Mouse (Mus musculus) MEL (cell line): ENCODE data around the gene Fhit. TPM values are rescaled to one million over a fixed set of nuclear protein-coding genes. Genes with fewer than 3 reads are reported as not detected.

ENCODE experiments used
- DNase-seq: peaks from one replicate; pipeline ENCODE4 v3.0.0; 2011; ENCODE audit warnings: low read depth, low spot score
- H3K27ac ChIP-seq: 2 replicates; pipeline ENCODE4 v1.5.1; 2012; ENCODE audit warnings: low read depth, mild to moderate bottlenecking, control low read depth, low read length, moderate library complexity; ENCODE audit not compliant: control insufficient read depth
- H3K27me3 ChIP-seq, 2 experiments: fragments of 150-350 bp in 1 of 2; sonication (generic) in 1 of 2; 2 replicates each; pipeline ENCODE4 v1.6.1; 2012; ENCODE audit warnings: low read length in 2 of 2, mild to moderate bottlenecking in 2 of 2, improper control_type of control experiment in 1 of 2, moderate library complexity in 1 of 2; ENCODE audit not compliant: insufficient read depth in 2 of 2, control insufficient read depth in 1 of 2
- H3K36me3 ChIP-seq, 2 experiments: 2 replicates each; pipeline ENCODE4 v1.6.1; 2012 to 2014; ENCODE audit warnings: low read length in 2 of 2, improper control_type of control experiment in 1 of 2, inconsistent platforms in 1 of 2, mild to moderate bottlenecking in 1 of 2; ENCODE audit not compliant: insufficient read depth in 2 of 2, control insufficient read depth in 1 of 2
- H3K4me1 ChIP-seq, 2 experiments: fragments of 150-350 bp in 1 of 2; sonication (generic) in 1 of 2; 2 replicates each; pipeline ENCODE4 v1.6.1; 2012; ENCODE audit warnings: low read length in 2 of 2, improper control_type of control experiment in 1 of 2, mild to moderate bottlenecking in 1 of 2; ENCODE audit not compliant: insufficient read depth in 2 of 2, control insufficient read depth in 1 of 2
- H3K4me3 ChIP-seq, 2 experiments: fragments of 150-350 bp in 1 of 2; sonication (generic) in 1 of 2; 2 replicates each; pipeline ENCODE4 v1.5.1; 2012; ENCODE audit warnings: low read depth in 2 of 2, low read length in 2 of 2, mild to moderate bottlenecking in 2 of 2, moderate library complexity in 2 of 2, control low read depth in 1 of 2, improper control_type of control experiment in 1 of 2; ENCODE audit not compliant: control insufficient read depth in 1 of 2, insufficient read depth in 1 of 2
- H3K79me2 ChIP-seq: 2 replicates; pipeline ENCODE4 v1.6.1; 2012; ENCODE audit warnings: mild to moderate bottlenecking, low read length, moderate library complexity; ENCODE audit not compliant: control insufficient read depth, poor library complexity, insufficient read depth
- H3K9ac ChIP-seq: 2 replicates; pipeline ENCODE4 v1.6.1; 2012; ENCODE audit warnings: low read depth, mild to moderate bottlenecking, control low read depth, low read length, moderate library complexity; ENCODE audit not compliant: control insufficient read depth, poor library complexity, severe bottlenecking
- H3K9me3 ChIP-seq: fragments of 150-350 bp; sonication (generic); replicated peaks from 2 replicates; pipeline ENCODE4 v1.6.1; 2012; ENCODE audit warnings: mild to moderate bottlenecking, low read length, improper control_type of control experiment, moderate library complexity; ENCODE audit not compliant: insufficient read depth
- BHLHE40 ChIP-seq: IDR thresholded peaks from 2 replicates; pipeline ENCODE4 v1.6.1; 2012; ENCODE audit warnings: low read depth, mild to moderate bottlenecking, inconsistent platforms, low read length, improper control_type of control experiment, borderline replicate concordance
- CHD2 ChIP-seq: IDR thresholded peaks from 2 replicates; pipeline ENCODE4 v1.6.1; 2011; ENCODE audit warnings: low read length, improper control_type of control experiment
- CTCF ChIP-seq, 3 experiments: IDR thresholded peaks in 2 of 3; conservative IDR thresholded peaks in 1 of 3; 2 replicates each; pipeline ENCODE4 v1.5.1; 2011 to 2012; ENCODE audit warnings: low read length in 3 of 3, low read depth in 2 of 3, mild to moderate bottlenecking in 2 of 3, improper control_type of control experiment in 1 of 3, inconsistent platforms in 1 of 3, mixed read lengths in 1 of 3, moderate library complexity in 1 of 3; ENCODE audit not compliant: control insufficient read depth in 1 of 3, insufficient read depth in 1 of 3, poor library complexity in 1 of 3, severe bottlenecking in 1 of 3
- E2F4 ChIP-seq: IDR thresholded peaks from 2 replicates; pipeline ENCODE4 v1.6.1; 2011; ENCODE audit warnings: low read depth, low read length, improper control_type of control experiment, borderline replicate concordance
- ELF1 ChIP-seq: IDR thresholded peaks from 2 replicates; pipeline ENCODE4 v1.6.1; 2014; ENCODE audit warnings: low read depth, mild to moderate bottlenecking, inconsistent platforms, low read length, improper control_type of control experiment, moderate library complexity
- EP300 ChIP-seq, 2 experiments: IDR thresholded peaks; 2 replicates each; pipeline ENCODE4 v1.6.1; 2011; ENCODE audit warnings: improper control_type of control experiment in 2 of 2, low read length in 2 of 2, low read depth in 1 of 2, mild to moderate bottlenecking in 1 of 2
- GATA1 ChIP-seq: IDR thresholded peaks from 2 replicates; pipeline ENCODE4 v1.6.1; 2011; ENCODE audit warnings: low read depth, low read length, improper control_type of control experiment
- JUND ChIP-seq: IDR thresholded peaks from 2 replicates; pipeline ENCODE4 v1.6.1; 2011; ENCODE audit warnings: low read depth, mild to moderate bottlenecking, improper control_type of control experiment, low read length
- KAT2A ChIP-seq: conservative IDR thresholded peaks from 2 replicates; pipeline ENCODE4 v1.6.1; 2012; ENCODE audit warnings: low read depth, low read length, improper control_type of control experiment, inconsistent platforms
- MAFK ChIP-seq: IDR thresholded peaks from 2 replicates; pipeline ENCODE4 v1.6.1; 2011; ENCODE audit warnings: low read depth, mild to moderate bottlenecking, low read length, improper control_type of control experiment, borderline replicate concordance
- MAZ ChIP-seq: IDR thresholded peaks from 2 replicates; pipeline ENCODE4 v1.6.1; 2012; ENCODE audit warnings: low read depth, mild to moderate bottlenecking, inconsistent platforms, low read length, improper control_type of control experiment
- MXI1 ChIP-seq: IDR thresholded peaks from 2 replicates; pipeline ENCODE4 v1.6.1; 2011; ENCODE audit warnings: mild to moderate bottlenecking, low read depth, low read length, improper control_type of control experiment
- MYC ChIP-seq: IDR thresholded peaks from 2 replicates; pipeline ENCODE4 v1.6.1; 2011; ENCODE audit warnings: low read depth, mild to moderate bottlenecking, low read length, improper control_type of control experiment, moderate library complexity
- NELFE ChIP-seq: IDR thresholded peaks from 2 replicates; pipeline ENCODE4 v1.6.1; 2011; ENCODE audit warnings: low read depth, low read length, improper control_type of control experiment
- NRF1 ChIP-seq: IDR thresholded peaks from 2 replicates; pipeline ENCODE4 v1.6.1; 2014; ENCODE audit warnings: low read depth, mild to moderate bottlenecking, inconsistent platforms, low read length, improper control_type of control experiment, moderate library complexity; ENCODE audit not compliant: poor library complexity, insufficient read depth, severe bottlenecking
- POLR2A ChIP-seq, 2 experiments: IDR thresholded peaks; 2 replicates each; pipeline ENCODE4 v1.6.1; 2011 to 2012; ENCODE audit warnings: low read length in 2 of 2, mild to moderate bottlenecking in 2 of 2, control low read depth in 1 of 2, improper control_type of control experiment in 1 of 2, low read depth in 1 of 2, moderate library complexity in 1 of 2; ENCODE audit not compliant: control insufficient read depth in 1 of 2, insufficient read depth in 1 of 2, poor library complexity in 1 of 2
- POLR2AphosphoS2 ChIP-seq: IDR thresholded peaks from 2 replicates; pipeline ENCODE4 v1.6.1; 2011; ENCODE audit warnings: low read length, improper control_type of control experiment
- POLR2AphosphoS5 ChIP-seq: IDR thresholded peaks from 2 replicates; pipeline ENCODE4 v1.6.1; 2012; ENCODE audit warnings: low read depth, borderline replicate concordance, mild to moderate bottlenecking, inconsistent platforms, low read length, moderate library complexity, mixed read lengths
- RCOR1 ChIP-seq: IDR thresholded peaks from 2 replicates; pipeline ENCODE4 v1.6.1; 2012; ENCODE audit warnings: low read depth, mild to moderate bottlenecking, inconsistent platforms, low read length, improper control_type of control experiment
- SIN3A ChIP-seq: IDR thresholded peaks from 2 replicates; pipeline ENCODE4 v1.6.1; 2012; ENCODE audit warnings: low read length, improper control_type of control experiment, inconsistent platforms
- SMC3 ChIP-seq: IDR thresholded peaks from 2 replicates; pipeline ENCODE4 v1.6.1; 2011; ENCODE audit warnings: low read depth, low read length, improper control_type of control experiment
- TAL1 ChIP-seq: IDR thresholded peaks from 2 replicates; pipeline ENCODE4 v1.6.1; 2012; ENCODE audit warnings: mild to moderate bottlenecking, inconsistent platforms, low read length, moderate library complexity, mixed read lengths
- TBP ChIP-seq: IDR thresholded peaks from 2 replicates; pipeline ENCODE4 v1.8.0; 2011; ENCODE audit warnings: low read depth, low read length, improper control_type of control experiment
- TCF12 ChIP-seq: IDR thresholded peaks from 2 replicates; pipeline ENCODE4 v1.6.1; 2014; ENCODE audit warnings: low read depth, mild to moderate bottlenecking, inconsistent platforms, low read length, improper control_type of control experiment, moderate library complexity
- UBTF ChIP-seq: IDR thresholded peaks from 2 replicates; pipeline ENCODE4 v1.6.1; 2012; ENCODE audit warnings: low read depth, mild to moderate bottlenecking, inconsistent platforms, low read length, improper control_type of control experiment, moderate library complexity, borderline replicate concordance; ENCODE audit not compliant: insufficient read depth
- ZC3H11A ChIP-seq: IDR thresholded peaks from 2 replicates; pipeline ENCODE4 v1.6.1; 2012; ENCODE audit warnings: low read depth, mild to moderate bottlenecking, inconsistent platforms, low read length, improper control_type of control experiment
- ZMIZ1 ChIP-seq: IDR thresholded peaks from 2 replicates; pipeline ENCODE4 v1.6.1; 2012; ENCODE audit warnings: low read depth, mild to moderate bottlenecking, inconsistent platforms, low read length, improper control_type of control experiment, moderate library complexity
- polyA plus RNA-seq, 2 experiments: library from polyadenylated mRNA; stranded (reverse) in 1 of 2; unstranded in 1 of 2; fragments of >175 nt in 1 of 2; fragments of >200 nt in 1 of 2; gene quantifications; 2 replicates each; pipeline versions ENCODE4 v1.2.1 to v1.2.4; 2012; ENCODE audit warnings: low replicate concordance in 2 of 2, low read depth in 1 of 2; ENCODE audit not compliant: insufficient read length in 2 of 2, insufficient read depth in 1 of 2, missing spikeins in 1 of 2
- total RNA-seq: library from RNA; depleted of rRNA; stranded (reverse); fragments of 300-350 nt; gene quantifications from 2 replicates; pipeline ENCODE4 v1.2.3, GENCODE M21; 2012

Fhit gene
- total and polyA plus RNA-seq, 3 experiments = 0.77 to 1.3 TPM; not detected in 1

DNA sequence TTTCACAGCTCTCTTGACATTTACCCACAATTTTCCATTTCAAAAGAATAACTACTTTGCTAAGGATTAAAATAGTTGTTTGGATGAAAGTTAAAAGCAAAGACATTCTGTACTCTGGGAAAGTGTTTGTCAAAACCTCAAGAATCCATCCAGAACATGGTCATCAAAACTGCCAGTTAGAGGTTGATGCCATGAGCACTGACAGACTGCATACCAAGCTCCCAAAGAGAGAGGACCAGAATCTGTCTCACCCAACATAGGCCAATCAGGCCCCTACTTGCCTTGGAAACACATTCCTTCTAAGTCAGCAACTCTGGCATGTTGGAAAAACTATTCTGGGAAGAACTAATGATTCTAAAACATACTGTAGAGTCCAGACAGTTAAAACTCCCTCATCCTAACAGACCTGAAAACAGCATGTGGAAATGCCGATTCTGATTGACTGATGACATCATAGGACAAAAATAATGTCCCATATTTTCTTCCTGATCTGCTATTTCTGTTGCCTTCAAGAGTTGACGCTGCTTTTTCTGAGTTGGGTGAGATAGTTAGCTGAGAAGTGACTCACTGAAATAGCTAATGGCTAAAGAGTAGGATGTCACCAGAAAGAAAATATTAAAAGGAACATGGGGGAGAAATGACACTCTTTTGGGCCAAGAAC lies 1114.6 kb downstream of the Fhit start:
- H3K27ac ChIP-seq = no peak overlapping the region
- no peak overlapping the region for H3K9ac ChIP-seq
- H3K79me2 ChIP-seq = no peaks in the 10 kb centered on the region
- DNase-seq = no peak
- no peaks in the 10 kb centered on the region for H3K27me3 ChIP-seq
- no peak overlapping the region for H3K4me3 ChIP-seq
- H3K9me3 ChIP-seq = no peaks in the 10 kb centered on the region
- no peaks in the 10 kb centered on the region for H3K4me1 ChIP-seq
- no peaks in the 10 kb centered on the region for H3K36me3 ChIP-seq
- TF ChIP-seq SIN3A (no peak), E2F4 (no peak), ZC3H11A (no peak), CHD2 (no peak), ELF1 (no peak), MAFK (no peak), TAL1 (no peak), POLR2AphosphoS2 (no peak), POLR2A (IDR thresholded peaks at IDR 0.05; ENCODE audit: control insufficient read depth in 1 of 2, insufficient read depth in 1 of 2, low read depth in 1 of 2, low read length in 2 of 2, poor library complexity in 1 of 2) (no peak), JUND (no peak), NRF1 (no peak), POLR2AphosphoS5 (no peak), GATA1 (no peak), NELFE (no peak), SMC3 (no peak), TCF12 (no peak), ZMIZ1 (no peak)

DNA sequence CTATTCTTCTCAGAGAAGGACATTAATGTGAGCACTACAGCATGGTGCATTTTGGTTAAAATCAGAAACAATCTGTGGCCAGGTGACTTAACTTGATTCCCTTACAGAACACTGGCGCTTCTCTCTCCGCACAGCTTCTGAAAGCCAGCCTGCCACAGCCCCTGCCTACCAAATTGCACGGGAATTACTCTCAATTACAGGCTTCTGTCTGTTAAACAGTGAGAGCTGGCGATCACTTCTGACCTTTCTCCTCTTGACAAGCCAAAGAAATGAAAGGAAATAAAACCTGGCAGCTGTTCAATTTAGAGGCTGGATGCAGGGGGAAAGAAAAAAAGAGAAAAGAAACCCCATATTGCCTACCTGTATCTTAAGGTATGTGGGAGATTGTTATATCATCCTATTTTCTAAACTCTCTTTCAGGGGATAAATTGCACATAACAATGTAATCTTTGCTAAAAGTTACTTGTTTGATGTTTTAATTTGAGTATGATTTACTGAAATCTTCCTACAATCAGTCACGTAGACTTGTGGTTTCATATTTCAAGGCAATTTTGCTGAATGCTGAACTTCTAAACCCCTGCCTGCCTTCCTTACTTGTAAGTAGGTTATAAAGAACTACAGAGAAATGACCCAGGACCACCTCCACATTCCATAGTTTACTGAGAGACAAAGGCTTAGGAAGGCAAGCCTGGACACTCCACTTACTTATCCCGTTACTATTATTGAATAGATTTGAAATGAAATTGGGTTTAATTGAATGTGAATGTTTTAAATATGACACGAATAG lies 1115.3 kb downstream of the Fhit start:
- DNase-seq = no peak

More for the DNA sequence above, 1115.3 kb downstream of the Fhit start:
- Histone ChIP-seq H3K9me3 (no peaks in the 10 kb centered on the region), H3K4me3 (no peak overlapping the region), H3K27me3 (no peaks in the 10 kb centered on the region), H3K36me3 (no peaks in the 10 kb centered on the region), H3K27ac (no peak overlapping the region), H3K79me2 (no peaks in the 10 kb centered on the region), H3K9ac (no peak overlapping the region), H3K4me1 (no peaks in the 10 kb centered on the region)
- TF ChIP-seq POLR2AphosphoS5 (no peak), KAT2A (no peak), MXI1 (no peak), TBP (no peak), RCOR1 (no peak), EP300 (IDR thresholded peaks at IDR 0.05; ENCODE audit: low read depth in 1 of 2, low read length in 2 of 2) (no peak), SMC3 (no peak), UBTF (no peak), CHD2 (no peak), MYC (no peak), MAZ (no peak), CTCF (IDR thresholded peaks at IDR 0.05 in 2 of 3, conservative IDR thresholded peaks at IDR 0.05 in 1 of 3; ENCODE audit: control insufficient read depth in 1 of 3, insufficient read depth in 1 of 3, low read depth in 2 of 3, low read length in 3 of 3, poor library complexity in 1 of 3, severe bottlenecking in 1 of 3) (no peak), ZC3H11A (no peak), ELF1 (no peak), SIN3A (no peak), E2F4 (no peak), TAL1 (no peak), BHLHE40 (no peak)
